Mouse (Mus musculus) activated CD4-positive, CD25-positive, alpha-beta regulatory T cell, adult 4 months (primary cell): ENCODE data around the gene Gm20388. TPM values are rescaled to one million over a fixed set of nuclear protein-coding genes. Genes with fewer than 3 reads are reported as not detected.

Experiments used
- ATAC-seq: one replicate; pipeline ENCODE4 v1.8.0; 2017
- polyA plus RNA-seq, 2 experiments: library from polyadenylated mRNA; unstranded; fragments of 100-300 nt; shearing (Covaris generic); gene quantifications; one replicate each; pipeline ENCODE4 v1.2.1; 2017

Gm20388 gene
- polyA plus RNA-seq, 2 experiments from 2014 or later, result 9.9 to 12.3 TPM

GRCm38 (mm10) chr8:120049949-120050348, 139.3 kb downstream of the Gm20388 start:
- ATAC-seq, result peak; percentile 55

DNA sequence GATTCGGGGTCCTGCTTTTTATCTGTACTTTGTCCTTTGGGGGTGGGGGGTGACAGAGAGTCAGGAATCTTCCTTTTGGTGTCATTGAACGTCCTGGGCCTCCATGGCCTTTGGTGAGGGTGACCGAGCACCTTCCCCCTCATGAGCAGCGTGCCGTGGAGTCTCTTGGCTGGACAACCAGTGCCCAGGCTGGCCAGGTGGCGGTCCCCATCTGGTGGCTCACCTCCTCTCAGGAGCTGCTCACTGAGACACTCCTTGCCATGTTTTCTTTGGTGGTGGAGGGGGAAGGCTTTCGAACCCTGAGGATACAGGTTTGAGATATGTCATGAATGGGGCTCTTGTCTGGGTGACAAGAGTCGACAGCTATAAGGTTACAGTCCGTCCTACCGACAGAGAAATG, 139.7 kb downstream of the Gm20388 start:
- no peak for ATAC-seq

DNA sequence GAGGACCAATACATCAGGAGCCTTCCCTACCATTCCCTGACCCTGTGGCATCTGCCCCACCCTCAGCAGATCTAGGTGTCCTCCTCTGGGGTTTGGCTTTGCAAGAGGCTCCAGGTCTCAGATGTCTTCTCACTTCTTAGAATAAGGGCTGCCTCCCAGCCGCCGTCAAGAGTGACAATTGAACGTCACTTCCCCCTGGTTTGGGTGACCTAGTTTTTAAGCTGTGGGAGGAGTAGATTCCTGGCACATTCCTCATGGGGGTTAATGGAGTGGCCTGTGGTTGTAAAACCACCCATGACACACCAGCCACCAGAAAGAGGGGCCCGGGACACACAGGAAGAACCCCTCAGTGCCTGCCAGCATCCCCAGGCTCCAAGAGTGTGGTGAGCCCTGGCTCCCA, 140.4 kb downstream of the Gm20388 start:
- ATAC-seq, result peak; percentile 67

GRCm38 (mm10) chr8:120051908-120052307, 141.3 kb downstream of the Gm20388 start:
- no peak for ATAC-seq

GRCm38 (mm10) chr8:120052318-120052717, 141.7 kb downstream of the Gm20388 start:
- no peak for ATAC-seq

DNA sequence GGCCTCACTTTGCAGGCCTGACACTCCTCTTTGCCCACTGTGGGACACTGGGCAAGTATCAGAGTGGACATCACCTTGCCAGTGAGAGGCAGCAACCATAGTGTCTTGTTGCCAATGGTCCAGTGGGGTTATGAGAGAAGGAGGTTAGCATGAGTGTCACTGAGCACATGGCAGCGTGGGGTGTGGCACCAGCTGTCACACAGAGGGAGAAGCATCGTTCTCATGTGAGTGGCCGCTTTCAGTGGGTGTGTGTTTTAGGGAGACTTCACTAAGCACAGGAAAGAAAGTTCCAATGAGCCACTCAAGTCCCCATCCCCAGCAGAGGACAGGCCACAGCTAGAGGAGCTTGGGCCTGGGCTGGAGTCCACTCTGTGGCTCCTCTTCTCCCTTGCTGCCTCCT, 144.2 kb downstream of the Gm20388 start:
- ATAC-seq, result no peak

GRCm38 (mm10) chr8:120057078-120057477, 146.4 kb downstream of the Gm20388 start:
- ATAC-seq, result no peak

GRCm38 (mm10) chr8:120062742-120063141, 152.1 kb downstream of the Gm20388 start:
- no peak for ATAC-seq

DNA sequence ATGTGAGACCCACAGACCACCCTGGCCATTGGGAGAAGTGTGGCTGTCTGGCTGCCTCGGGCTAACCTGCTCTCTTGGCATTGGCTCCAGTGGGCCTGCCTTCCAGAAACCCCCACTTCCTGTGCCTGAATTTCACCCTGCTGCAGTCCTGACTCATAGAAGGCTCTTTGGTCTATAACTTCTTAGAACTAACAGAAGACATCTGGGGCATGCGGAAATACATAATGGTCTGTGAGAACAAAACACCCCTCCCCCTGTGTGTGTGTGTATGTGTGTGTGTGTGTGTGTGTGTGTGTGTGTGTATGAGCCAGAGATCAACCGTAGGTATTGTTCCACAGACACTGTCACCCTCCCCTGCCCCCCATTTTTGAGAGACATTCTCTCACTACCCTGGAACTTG, 152.7 kb downstream of the Gm20388 start:
- ATAC-seq, result peak; percentile 69

DNA sequence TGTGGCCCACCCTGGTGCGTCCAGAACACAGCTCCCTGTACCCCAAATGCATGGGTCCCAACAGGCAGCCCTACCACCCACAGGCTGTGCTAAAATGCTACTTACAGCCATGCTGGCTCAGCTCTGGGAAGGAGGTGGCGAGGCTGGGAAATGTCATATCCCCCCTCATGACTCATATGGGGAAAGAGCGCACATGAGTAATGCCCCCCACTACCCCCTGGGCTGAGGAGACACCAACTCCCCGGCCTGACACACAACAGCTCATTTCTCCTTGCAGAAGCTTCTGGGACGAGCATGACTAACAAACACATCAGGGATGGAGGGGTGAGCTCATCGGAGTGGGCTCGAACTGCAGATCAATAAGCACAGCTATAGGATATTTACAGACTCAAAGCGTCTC, 155.0 kb downstream of the Gm20388 start:
- no peak for ATAC-seq

DNA sequence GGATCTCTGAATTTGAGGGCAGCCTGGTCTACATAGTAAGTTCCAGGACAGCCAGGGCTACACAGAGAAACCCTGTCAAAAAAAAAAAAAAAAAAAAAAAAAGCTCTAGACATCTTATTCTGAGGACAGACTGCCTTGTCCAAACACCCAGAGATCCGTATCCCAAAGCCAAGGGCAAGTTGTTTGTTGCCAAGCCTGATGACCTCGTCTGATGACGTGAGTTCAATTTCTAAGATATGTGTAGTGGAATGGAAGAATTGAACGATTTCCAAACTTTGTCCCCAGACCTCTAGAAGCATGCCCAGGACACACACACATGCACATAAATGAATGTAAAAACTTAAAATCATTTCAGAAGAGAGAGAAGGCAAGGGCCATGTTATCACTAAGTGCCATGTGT, 155.6 kb downstream of the Gm20388 start:
- no peak for ATAC-seq

- ATAC-seq, result peak; percentile 74
Measured at GRCm38 (mm10) chr8:120067936-120068668, 157.5 kb downstream of the Gm20388 start.

GRCm38 (mm10) chr8:120071684-120072083, 161.0 kb downstream of the Gm20388 start:
- peak; percentile 35 for ATAC-seq

- ATAC-seq, result no peak
Measured at GRCm38 (mm10) chr8:120072259-120072658, 161.6 kb downstream of the Gm20388 start.

- no peak for ATAC-seq
Measured at GRCm38 (mm10) chr8:120072827-120073226, 162.2 kb downstream of the Gm20388 start.

- ATAC-seq, result no peak
Measured at GRCm38 (mm10) chr8:120074516-120074915, 163.9 kb downstream of the Gm20388 start.

DNA sequence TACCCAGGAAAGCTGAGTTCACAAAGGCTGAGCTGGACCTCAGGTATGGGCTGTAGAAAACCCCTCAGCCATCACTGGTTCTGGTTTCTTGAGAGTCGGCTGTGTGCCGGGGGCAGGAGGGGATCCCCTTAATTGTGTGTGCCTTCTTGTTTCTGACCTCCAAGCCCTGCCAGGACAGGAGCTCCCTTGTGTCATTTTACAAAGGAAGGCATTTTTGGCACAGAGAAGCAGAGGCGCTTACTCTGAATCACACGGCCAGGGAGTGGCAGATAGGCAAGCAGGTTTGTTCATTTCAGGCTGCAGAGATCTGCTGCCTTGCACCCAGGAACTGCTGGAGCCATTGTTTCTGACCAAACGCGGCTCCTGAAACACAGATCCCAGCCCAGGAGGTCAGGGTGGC, 164.7 kb downstream of the Gm20388 start:
- no peak for ATAC-seq

DNA sequence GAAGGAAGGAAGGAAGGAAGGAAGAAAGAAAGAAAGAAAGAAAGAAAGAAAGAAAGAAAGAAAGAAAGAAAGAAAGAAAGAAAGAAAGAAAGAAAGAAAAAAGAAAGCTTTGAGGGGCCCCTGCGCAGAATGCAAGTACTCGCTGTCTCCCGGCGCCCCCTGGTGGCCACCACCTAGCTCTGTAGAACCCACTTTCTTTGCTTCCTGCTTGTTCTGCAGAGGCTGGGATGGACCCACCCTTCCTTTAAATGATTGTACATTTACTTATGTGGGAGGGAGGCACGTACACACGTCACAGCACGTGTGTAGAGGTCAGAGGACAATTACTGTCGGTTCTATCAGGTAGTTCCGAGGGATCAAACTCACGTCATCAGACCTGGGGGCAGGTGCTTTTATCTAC, 167.4 kb downstream of the Gm20388 start:
- ATAC-seq, result peak; percentile 85

- no peak for ATAC-seq
Measured at GRCm38 (mm10) chr8:120079361-120079760, 168.7 kb downstream of the Gm20388 start.

- no peak for ATAC-seq
Measured at GRCm38 (mm10) chr8:120083261-120083660, 172.6 kb downstream of the Gm20388 start.

- no peak for ATAC-seq
Measured at GRCm38 (mm10) chr8:120084783-120085182, 174.1 kb downstream of the Gm20388 start.

GRCm38 (mm10) chr8:120089511-120089910, 178.9 kb downstream of the Gm20388 start:
- ATAC-seq, result no peak

- no peak for ATAC-seq
Measured at GRCm38 (mm10) chr8:120091032-120091431, 180.4 kb downstream of the Gm20388 start.

DNA sequence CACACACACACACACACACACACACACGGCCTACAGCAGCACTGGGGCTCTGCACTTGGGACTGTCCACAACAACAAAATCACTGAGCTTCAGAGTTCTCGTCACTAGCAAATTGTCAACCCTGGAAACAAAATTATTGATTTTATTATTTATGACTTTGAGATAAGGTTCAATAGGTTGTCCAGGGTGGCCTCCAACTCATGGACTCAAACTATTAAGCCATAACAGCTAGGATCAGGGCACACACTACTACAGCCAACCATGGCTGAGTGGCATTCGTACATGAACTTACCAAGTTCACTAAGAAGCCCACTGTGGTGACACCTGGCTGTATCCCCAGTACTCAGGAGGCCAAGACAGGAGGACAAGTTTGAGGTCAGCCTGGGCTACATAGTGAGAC, 182.5 kb downstream of the Gm20388 start:
- ATAC-seq, result no peak

DNA sequence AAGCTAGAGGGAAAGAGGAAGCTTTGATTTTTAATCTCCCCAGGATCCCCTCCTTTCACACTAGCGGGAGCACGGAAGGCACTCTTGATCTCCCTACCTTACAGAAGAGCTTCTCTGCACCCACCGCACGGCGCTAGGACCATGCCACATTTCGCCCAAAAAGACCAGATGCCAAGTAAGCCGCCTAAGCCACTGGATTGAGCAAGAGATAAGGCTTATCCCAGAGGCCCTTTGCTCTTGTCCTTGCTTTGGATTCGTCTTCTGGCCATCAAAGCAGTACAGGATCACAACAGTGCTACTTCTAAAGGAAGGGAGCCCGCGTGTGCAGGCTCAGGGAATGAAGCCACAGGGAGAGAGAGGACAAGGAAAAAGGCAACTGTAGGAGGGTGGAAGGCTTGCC, 184.2 kb downstream of the Gm20388 start:
- no peak for ATAC-seq
